Mouse (Mus musculus) heart, adult 18-20 months (tissue): Measurements from ENCODE around the gene Magi2. TPM values are rescaled to one million over a fixed set of nuclear protein-coding genes. Genes with fewer than 3 reads are reported as not detected.
A peak's percentile ranks its signal among the peaks of the same experiment; 100 is the strongest.
"Not testable (repeated sequence)": the region's sequence is repeated elsewhere in the genome, so short reads cannot be mapped to it uniquely, and the experiment has no call there.

Source experiments
- DNase-seq, 2 experiments: peaks; one replicate each; pipeline ENCODE4 v3.0.0; 2021 to 2022; ENCODE audit warnings: mixed read lengths in 1 of 2
- long read RNA-seq, 2 experiments: library from polyadenylated mRNA; stranded (forward); transcript quantifications; one replicate each; pipeline ENCODE4 v2.0.0; 2021
- total RNA-seq, 2 experiments: library from RNA; stranded (reverse); gene quantifications; 2 replicates each; pipeline ENCODE4 v1.2.3; 2021

Magi2 gene
- 1 to 10 TPM; 6.9 to 9.2 TPM for total RNA-seq
- long read RNA-seq, experiment 1, partial matches to known transcripts = 0 of 4 reads
- long read RNA-seq, experiment 1, other reads (novel, unspliced or antisense) = 1 of 4 reads
- long read RNA-seq, experiment 2, partial matches to known transcripts = 0 of 2 reads
- long read RNA-seq, experiment 2, other reads (novel, unspliced or antisense) = 0 of 2 reads

GRCm38 (mm10) chr5:19226866-19227243 lies at the start of gene Magi2:
Gene Magi2 (plus strand): TSS chr5:19227036.
- DNase-seq = no peak

- no peak for DNase-seq
Observed at GRCm38 (mm10) chr5:19178594-19178993, 48.2 kb upstream of the Magi2 start.

- no peak for DNase-seq
Observed at GRCm38 (mm10) chr5:19186175-19186574, 40.7 kb upstream of the Magi2 start.

GRCm38 (mm10) chr5:19211665-19212064 lies 15.2 kb upstream of the Magi2 start:
- no peak for DNase-seq

- DNase-seq = peak; percentile 85 to 87
Observed at GRCm38 (mm10) chr5:19226144-19226865, 531 bp upstream of the Magi2 start.

- DNase-seq = peak in 1 of 2 experiments; percentile 10
Observed at GRCm38 (mm10) chr5:19227281-19227680, 445 bp downstream of the Magi2 start.

- peak; percentile 80 for DNase-seq
Observed at GRCm38 (mm10) chr5:19227791-19228331, 1.0 kb downstream of the Magi2 start.

GRCm38 (mm10) chr5:19241797-19242196 lies 15.0 kb downstream of the Magi2 start:
- no peak for DNase-seq

- no peak for DNase-seq
Observed at GRCm38 (mm10) chr5:19246426-19246825, 19.6 kb downstream of the Magi2 start.

GRCm38 (mm10) chr5:19247266-19247665 lies 20.4 kb downstream of the Magi2 start:
- no peak for DNase-seq

GRCm38 (mm10) chr5:19262816-19263215 lies 36.0 kb downstream of the Magi2 start:
- no peak for DNase-seq

- DNase-seq = no peak
Observed at GRCm38 (mm10) chr5:19264627-19265026, 37.8 kb downstream of the Magi2 start.

- no peak for DNase-seq
Observed at GRCm38 (mm10) chr5:19292581-19292980, 65.7 kb downstream of the Magi2 start.

- no peak for DNase-seq
Observed at GRCm38 (mm10) chr5:19306656-19307055, 79.8 kb downstream of the Magi2 start.

- DNase-seq = no peak
Observed at GRCm38 (mm10) chr5:19309870-19310269, 83.0 kb downstream of the Magi2 start.

GRCm38 (mm10) chr5:19322532-19322931 lies 95.7 kb downstream of the Magi2 start:
- no peak for DNase-seq

- DNase-seq = no peak
Observed at GRCm38 (mm10) chr5:19337561-19337960, 110.7 kb downstream of the Magi2 start.

GRCm38 (mm10) chr5:19368175-19368574 lies 141.3 kb downstream of the Magi2 start:
- DNase-seq = no peak

GRCm38 (mm10) chr5:19395876-19396275 lies 169.0 kb downstream of the Magi2 start:
- no peak for DNase-seq

GRCm38 (mm10) chr5:19400299-19400698 lies 173.5 kb downstream of the Magi2 start:
- DNase-seq = no peak

- peak; percentile 4 to 40 for DNase-seq
Observed at GRCm38 (mm10) chr5:19400738-19401408, 174.0 kb downstream of the Magi2 start.

GRCm38 (mm10) chr5:19404268-19404667 lies 177.4 kb downstream of the Magi2 start:
- not testable (repeated sequence) for DNase-seq

GRCm38 (mm10) chr5:19414556-19414955 lies 187.7 kb downstream of the Magi2 start:
- DNase-seq = no peak
